9 mouse cellular contexts compared by ENCODE assay signal in the genomic region with DNA sequence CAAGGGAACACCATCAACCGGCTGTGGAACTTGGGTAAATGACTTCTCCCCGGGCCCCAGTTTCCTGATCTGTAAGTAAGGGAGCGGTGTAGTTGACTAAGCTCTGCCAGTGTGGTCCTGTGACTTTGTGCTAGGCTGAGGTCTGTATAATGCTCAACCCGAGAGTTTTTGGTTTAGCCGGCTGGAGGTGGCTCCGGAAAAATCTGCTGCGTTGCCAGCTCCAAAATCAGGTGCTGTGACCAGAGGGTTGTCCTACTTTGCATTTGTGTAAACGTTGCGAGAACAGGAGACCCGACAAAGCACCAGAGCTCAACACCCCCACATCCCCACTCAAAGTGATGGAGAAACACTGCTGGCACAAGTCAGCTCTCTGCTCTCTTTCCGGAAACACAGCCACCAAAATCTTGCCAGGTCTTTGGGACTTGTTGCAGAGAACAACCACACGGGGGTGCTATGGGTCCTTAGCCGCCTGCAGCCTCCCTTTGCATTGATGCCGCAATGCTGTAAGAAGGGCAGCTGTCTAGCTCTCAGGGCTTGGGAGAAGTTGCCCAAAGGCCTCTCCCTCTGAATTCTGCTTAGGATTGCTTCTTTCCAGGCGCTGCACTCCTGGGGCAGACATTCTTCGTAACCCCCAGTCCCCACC.
DNase-seq lines count a peak whose midpoint lies in the region; ATAC-seq and TF ChIP-seq lines count a peak whose summit lies in the region.
"Had no signal": no experiment of that assay in that cellular context is flagged by ENCODE, and none has a peak within 500 bp of the region (broad histone marks: within the 10 kb centered on the region; RNA-seq: fewer than 3 reads in every experiment).

No protein-coding gene starts in this region.

- peak; percentile 45; the same call in 1 of the 2 replicates for ATAC-seq in limb, embryonic 13.5 days (ENCODE audit: low FRiP score, low read depth)
- peak; percentile 74; the same call in 1 of the 2 replicates for ATAC-seq in monocyte, adult 5-6 weeks (replicated peaks; ENCODE audit: insufficient number of reproducible peaks, low FRiP score, low TSS enrichment, poor library complexity, severe bottlenecking)

- no peaks in the 10 kb centered on the region for H3K27me3 ChIP-seq in kidney, adult 2 months (replicated peaks; ENCODE audit: control insufficient read depth, insufficient read depth, low read length)
- no peaks in the 10 kb centered on the region for H3K27me3 ChIP-seq in limb, embryonic 13.5 days

- DNase-seq in 3T3-L1 (ENCODE audit: low read depth, low spot score) (peak; percentile 93), adipocyte (ENCODE audit: low spot score) (peak; percentile 95)
- DNase-seq in embryo, embryonic 11 days: peak; percentile 91
- DNase-seq in gastrocnemius, postnatal 36 days: peak; percentile 68 to 77
- DNase-seq in kidney, adult 2 months: peak; percentile 86
- peak; percentile 53 to 81 for DNase-seq in spleen, postnatal 4 days (ENCODE audit: low spot score in 2 of 2)

- TF ChIP-seq CTCF in kidney, adult 2 months (conservative IDR thresholded peaks at IDR 0.05; ENCODE audit: insufficient read depth, insufficient read length, low read depth, low read length): peak; percentile 91

- TF ChIP-seq POLR2A in kidney, adult 2 months (IDR thresholded peaks at IDR 0.05; ENCODE audit: low read depth, low read length): no peak

- peaks cover 3% of the 10 kb centered on the region; the same call in 1 of the 2 replicates for H3K4me1 ChIP-seq in kidney, adult 2 months (ENCODE audit: control insufficient read depth, insufficient read depth, low read length)
- peaks cover 50% of the 10 kb centered on the region for H3K4me1 ChIP-seq in limb, embryonic 13.5 days

- intact Hi-C loops in gastrocnemius, postnatal 36 days (cut with DNase I): no loop called here

- no peaks in the 10 kb centered on the region for H3K9me3 ChIP-seq in limb, embryonic 13.5 days

- no peak overlapping the region for H3K4me3 ChIP-seq in kidney, adult 2 months (ENCODE audit: insufficient read depth, low read depth, low read length)
- no peak overlapping the region for H3K4me3 ChIP-seq in limb, embryonic 13.5 days
- H3K4me3 ChIP-seq: erythroblast, embryonic 14.5 days had no signal

- H3K4me2 ChIP-seq in limb, embryonic 13.5 days (replicated peaks): no peak overlapping the region

- H3K36me3 ChIP-seq in kidney, adult 2 months (ENCODE audit: control insufficient read depth, insufficient read depth, low read length): no peaks in the 10 kb centered on the region
- no peaks in the 10 kb centered on the region for H3K36me3 ChIP-seq in limb, embryonic 13.5 days

- no peak overlapping the region for H3K9ac ChIP-seq in limb, embryonic 13.5 days

- 42% methylated on average over 16 of the region's 16 CpGs for WGBS in kidney, adult 2 months
- 42% methylated on average over 16 of the region's 16 CpGs for WGBS in limb, embryonic 13.5 days

- no peak overlapping the region for H3K27ac ChIP-seq in kidney, adult 2 months (ENCODE audit: insufficient read depth, low read depth, low read length)
- peak overlapping the region; percentile 39; the same call in 1 of the 2 replicates for H3K27ac ChIP-seq in limb, embryonic 13.5 days
